16 mouse cellular contexts compared by ENCODE assay signal in the genomic region with DNA sequence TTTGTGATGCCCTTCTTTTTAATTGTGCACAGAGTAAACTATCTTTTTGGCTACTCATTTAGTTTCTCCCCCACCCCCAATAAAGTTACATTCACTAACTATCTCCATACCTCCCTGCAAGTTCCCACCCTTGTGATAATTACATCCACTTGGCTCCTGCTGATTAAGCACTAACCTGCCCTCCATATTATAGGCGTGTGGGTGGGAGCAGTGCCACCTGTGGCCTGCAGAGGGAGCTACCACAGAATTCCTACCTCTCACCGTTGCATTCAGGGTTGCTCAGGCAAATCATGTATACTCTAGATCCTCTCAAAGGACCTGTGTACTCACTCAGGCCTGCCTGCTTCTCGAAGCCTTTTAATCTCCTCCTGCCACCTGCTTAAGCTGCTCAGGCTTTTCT. TPM values are rescaled to one million over a fixed set of nuclear protein-coding genes. Genes with fewer than 3 reads are reported as not detected.
DNase-seq lines count a peak whose midpoint lies in the region; ATAC-seq and TF ChIP-seq lines count a peak whose summit lies in the region.
"Had no signal": no experiment of that assay in that cellular context is flagged by ENCODE, and none has a peak within 500 bp of the region (broad histone marks: within the 10 kb centered on the region; RNA-seq: fewer than 3 reads in every experiment).

No protein-coding gene starts in this region.

- TF ChIP-seq CTCF in midbrain, postnatal 0 days (IDR thresholded peaks at IDR 0.05): peak; percentile 56
- peak; percentile 54 for TF ChIP-seq CTCF in bone marrow, adult 2 months (IDR thresholded peaks at IDR 0.05; ENCODE audit: control insufficient read depth, insufficient read depth, low read length)

- WGBS in midbrain, postnatal 0 days: 45% methylated on average over 3 of the region's 3 CpGs
- 46% methylated on average over 3 of the region's 3 CpGs for WGBS in midbrain, embryonic 13.5 days
- 83% methylated on average over 3 of the region's 3 CpGs for WGBS in bone marrow, adult 2 months

- intact Hi-C loops in heart, postnatal 10 days (cut with DNase I): no loop called here
- intact Hi-C loops in gastrocnemius, postnatal 36 days (cut with DNase I): no loop called here

- no peak for TF ChIP-seq POLR2A in bone marrow, adult 2 months (IDR thresholded peaks at IDR 0.05; ENCODE audit: borderline replicate concordance, control insufficient read depth, low read depth, low read length)

- no peak overlapping the region for H3K9ac ChIP-seq in midbrain, postnatal 0 days (replicated peaks; ENCODE audit: low read length, poor library complexity, severe bottlenecking)
- H3K9ac ChIP-seq in midbrain, embryonic 13.5 days (replicated peaks): no peak overlapping the region
- H3K9ac ChIP-seq: intestine, embryonic 15.5 days; limb, embryonic 13.5 days; midbrain, embryonic 12.5 days had no signal

- ATAC-seq in midbrain, postnatal 0 days (ENCODE audit: low FRiP score): 0 out of 2 replicates have a peak, but pooled peaks have one; percentile 20
- ATAC-seq in midbrain, embryonic 13.5 days: no peak
- ATAC-seq in megakaryocyte-erythroid progenitor cell, adult 5-6 weeks (replicated peaks; ENCODE audit: low FRiP score, low TSS enrichment, poor library complexity, severe bottlenecking): 0 out of 2 replicates have a peak, but pooled peaks have one; percentile 37
- no peak for ATAC-seq in granulocyte monocyte progenitor cell, adult 5-6 weeks (replicated peaks; ENCODE audit: poor library complexity, severe bottlenecking)
- ATAC-seq: intestine, embryonic 15.5 days had no signal

- no peak overlapping the region for H3K4me3 ChIP-seq in midbrain, postnatal 0 days (ENCODE audit: low read depth, low read length)
- H3K4me3 ChIP-seq in midbrain, embryonic 13.5 days (replicated peaks): no peak overlapping the region
- H3K4me3 ChIP-seq in bone marrow, adult 2 months (replicated peaks; ENCODE audit: control insufficient read depth, low read depth, low read length): no peak overlapping the region
- H3K4me3 ChIP-seq: forebrain, embryonic 10.5 days; heart, embryonic 10.5 days; intestine, embryonic 15.5 days; limb, embryonic 13.5 days; midbrain, embryonic 12.5 days had no signal

- peak; percentile 39 for DNase-seq in heart, adult 11 months
- DNase-seq in heart, postnatal 10 days: no peak
- no peak for DNase-seq in midbrain, postnatal 0 days (ENCODE audit: low spot score)
- DNase-seq in gastrocnemius, postnatal 36 days: no peak
- DNase-seq: cerebellum, adult 9-11 months; kidney, postnatal 25 days; spleen, adult 18-20 months had no signal

- no peak overlapping the region for H3K4me2 ChIP-seq in midbrain, postnatal 0 days (ENCODE audit: low read depth, low read length, poor library complexity, severe bottlenecking)
- no peak overlapping the region for H3K4me2 ChIP-seq in midbrain, embryonic 13.5 days (replicated peaks)
- H3K4me2 ChIP-seq: intestine, embryonic 15.5 days; limb, embryonic 13.5 days; midbrain, embryonic 12.5 days had no signal

- H3K27me3 ChIP-seq in midbrain, postnatal 0 days (ENCODE audit: insufficient read depth, low read length): no peaks in the 10 kb centered on the region
- H3K27me3 ChIP-seq in midbrain, embryonic 13.5 days: no peaks in the 10 kb centered on the region
- H3K27me3 ChIP-seq: intestine, embryonic 15.5 days; limb, embryonic 13.5 days; midbrain, embryonic 12.5 days had no signal

- H3K4me1 ChIP-seq in midbrain, postnatal 0 days (ENCODE audit: insufficient read depth, low read length): no peaks in the 10 kb centered on the region
- no peaks in the 10 kb centered on the region for H3K4me1 ChIP-seq in midbrain, embryonic 13.5 days (replicated peaks)
- peaks cover 1% of the 10 kb centered on the region for H3K4me1 ChIP-seq in bone marrow, adult 2 months (ENCODE audit: control insufficient read depth, insufficient read depth, low read length)
- H3K4me1 ChIP-seq: forebrain, embryonic 10.5 days; heart, embryonic 10.5 days; intestine, embryonic 15.5 days; limb, embryonic 13.5 days; midbrain, embryonic 12.5 days had no signal

- H3K9me3 ChIP-seq in midbrain, postnatal 0 days (ENCODE audit: low read length): no peaks in the 10 kb centered on the region
- no peaks in the 10 kb centered on the region for H3K9me3 ChIP-seq in midbrain, embryonic 13.5 days
- H3K9me3 ChIP-seq: intestine, embryonic 15.5 days; midbrain, embryonic 12.5 days had no signal

- H3K36me3 ChIP-seq in midbrain, postnatal 0 days (ENCODE audit: insufficient read depth, low read length): no peaks in the 10 kb centered on the region
- no peaks in the 10 kb centered on the region for H3K36me3 ChIP-seq in midbrain, embryonic 13.5 days
- H3K36me3 ChIP-seq: forebrain, embryonic 10.5 days; heart, embryonic 10.5 days; intestine, embryonic 15.5 days; limb, embryonic 13.5 days; midbrain, embryonic 12.5 days had no signal

- no peak overlapping the region for H3K27ac ChIP-seq in midbrain, postnatal 0 days (ENCODE audit: low read depth, low read length)
- no peak overlapping the region for H3K27ac ChIP-seq in midbrain, embryonic 13.5 days
- no peak overlapping the region for H3K27ac ChIP-seq in bone marrow, adult 2 months (ENCODE audit: control insufficient read depth, insufficient read depth, low read depth, low read length, poor library complexity)
- H3K27ac ChIP-seq: forebrain, embryonic 10.5 days; heart, embryonic 10.5 days; intestine, embryonic 15.5 days; limb, embryonic 13.5 days; midbrain, embryonic 12.5 days had no signal

RNA-seq across cellular contexts. Expression of gene Qrsl1, which starts 56.1 kb away (rescaled TPM):
- 10 to 100 TPM; 29.4 to 30.9 TPM for total RNA-seq in heart, postnatal 10 days (2021)
- 15.3 and 17.9 TPM in 2 replicates for total RNA-seq in midbrain, postnatal 0 days (2014; rRNA removed)
- polyA plus RNA-seq in midbrain, postnatal 0 days (2015; fragmentation: Nextera tagmentation; extraction: Ambion mirVana): 18.2 and 19.1 TPM in 2 replicates
- polyA plus RNA-seq in midbrain, embryonic 13.5 days (2015; fragmentation: Nextera tagmentation; extraction: Ambion mirVana): 20.7 and 23.5 TPM in 2 replicates
- 6.2 and 10.4 TPM in 2 replicates for polyA plus RNA-seq in bone marrow, adult 2 months (2011; ENCODE audit: insufficient read depth, insufficient read length, low replicate concordance, missing spikeins)
- total RNA-seq in megakaryocyte-erythroid progenitor cell, adult 5-6 weeks (2014; fragmentation: Nextera tagmentation): 15.3 and 30.8 TPM in 2 replicates
- total RNA-seq in megakaryocyte-erythroid progenitor cell, adult 5-6 weeks (2017): 9.3 and 14.6 TPM in 2 replicates
- 10 to 100 TPM; 14.1 to 15.0 TPM for total RNA-seq in gastrocnemius, postnatal 36 days (2021)
- total RNA-seq in granulocyte monocyte progenitor cell, adult 5-6 weeks (2014; fragmentation: Nextera tagmentation): 20.7 and 32.6 TPM in 2 replicates
- 12.1 and 19.4 TPM in 2 replicates for total RNA-seq in granulocyte monocyte progenitor cell, adult 5-6 weeks (2017)

RNA-seq across cellular contexts. Expression of gene Rtn4ip1, which starts 56.2 kb away (rescaled TPM):
- 10 to 100 TPM; 38.7 to 39.5 TPM for total RNA-seq in heart, postnatal 10 days (2021)
- 3.7 and 6.2 TPM in 2 replicates for total RNA-seq in midbrain, postnatal 0 days (2014; rRNA removed)
- 8.9 and 10.4 TPM in 2 replicates for polyA plus RNA-seq in midbrain, postnatal 0 days (2015; fragmentation: Nextera tagmentation; extraction: Ambion mirVana)
- 15.6 and 15.9 TPM in 2 replicates for polyA plus RNA-seq in midbrain, embryonic 13.5 days (2015; fragmentation: Nextera tagmentation; extraction: Ambion mirVana)
- polyA plus RNA-seq in bone marrow, adult 2 months (2011; ENCODE audit: insufficient read depth, insufficient read length, low replicate concordance, missing spikeins): 8.6 and 15.5 TPM in 2 replicates
- total RNA-seq in megakaryocyte-erythroid progenitor cell, adult 5-6 weeks (2014; fragmentation: Nextera tagmentation): 19.3 and 29.1 TPM in 2 replicates
- total RNA-seq in megakaryocyte-erythroid progenitor cell, adult 5-6 weeks (2017): 17.0 and 17.4 TPM in 2 replicates
- 10 to 100 TPM; 22.0 to 22.8 TPM for total RNA-seq in gastrocnemius, postnatal 36 days (2021)
- total RNA-seq in granulocyte monocyte progenitor cell, adult 5-6 weeks (2014; fragmentation: Nextera tagmentation): 13.7 and 26.7 TPM in 2 replicates
- 12.8 and 13.1 TPM in 2 replicates for total RNA-seq in granulocyte monocyte progenitor cell, adult 5-6 weeks (2017)

Comparison
In these comparisons a context has a peak if more than half of its experiments do, and no peak if none do; other contexts are left out.
1. ATAC-seq: peak in midbrain, postnatal 0 days (single experiment) and megakaryocyte-erythroid progenitor cell, adult 5-6 weeks (single experiment); none in midbrain, embryonic 13.5 days (single experiment) and granulocyte monocyte progenitor cell, adult 5-6 weeks (single experiment).